Comparison of ENCODE assay signal across 17 mouse cellular contexts in genomic region chr2:113095184-113095583, GRCm38 (mm10).
"Had no signal": no experiment of that assay in that cellular context is flagged by ENCODE, and none has a peak within 500 bp of the region (broad histone marks: within the 10 kb centered on the region; RNA-seq: fewer than 3 reads in every experiment).

No protein-coding gene starts in this region.

- DNase-seq: lung, adult 2 months; lung, postnatal 14 days; lung, postnatal 36 days; right cerebral cortex, postnatal 14 days; thymus, adult 2 months; thymus, postnatal 25 days; thymus, postnatal 4 days had no signal

- H3K9me3 ChIP-seq: lung, embryonic 15.5 days; midbrain, embryonic 13.5 days; midbrain, embryonic 15.5 days; neural tube, embryonic 12.5 days; stomach, embryonic 15.5 days had no signal

- H3K27ac ChIP-seq: lung, embryonic 15.5 days; macrophage; midbrain, embryonic 13.5 days; midbrain, embryonic 15.5 days; neural tube, embryonic 12.5 days; stomach, embryonic 15.5 days; stomach, postnatal 0 days had no signal

- H3K9ac ChIP-seq: lung, embryonic 15.5 days; midbrain, embryonic 13.5 days; midbrain, embryonic 15.5 days; neural tube, embryonic 12.5 days; stomach, embryonic 15.5 days had no signal

- H3K4me3 ChIP-seq: lung, embryonic 15.5 days; megakaryocyte, embryonic 14.5 days; midbrain, embryonic 13.5 days; midbrain, embryonic 15.5 days; neural tube, embryonic 12.5 days; stomach, embryonic 15.5 days had no signal

- ATAC-seq: lung, postnatal 0 days; midbrain, embryonic 13.5 days; midbrain, embryonic 15.5 days had no signal

- H3K36me3 ChIP-seq: lung, embryonic 15.5 days; midbrain, embryonic 13.5 days; midbrain, embryonic 15.5 days; neural tube, embryonic 12.5 days; stomach, embryonic 15.5 days had no signal

- H3K27me3 ChIP-seq: lung, embryonic 15.5 days; megakaryocyte, embryonic 14.5 days; midbrain, embryonic 13.5 days; midbrain, embryonic 15.5 days; neural tube, embryonic 12.5 days; stomach, embryonic 15.5 days had no signal

- H3K4me2 ChIP-seq: lung, embryonic 15.5 days; midbrain, embryonic 11.5 days; midbrain, embryonic 13.5 days; midbrain, embryonic 15.5 days; neural tube, embryonic 12.5 days; stomach, embryonic 15.5 days had no signal

- H3K4me1 ChIP-seq: lung, embryonic 15.5 days; megakaryocyte, embryonic 14.5 days; midbrain, embryonic 13.5 days; midbrain, embryonic 15.5 days; neural tube, embryonic 12.5 days; stomach, embryonic 15.5 days had no signal
